Mouse (Mus musculus) kidney, adult 2 months (tissue): ENCODE data around the gene Kcng4.

Source experiments
- CTCF ChIP-seq: fragments of 200-500 bp; conservative IDR thresholded peaks from 2 replicates; pipeline ENCODE4 v1.5.1; 2011; ENCODE audit warnings: low read depth, mild to moderate bottlenecking, control low read depth, low read length, moderate library complexity, mixed read lengths; ENCODE audit not compliant: insufficient read depth, insufficient read length
- POLR2A ChIP-seq: fragments of 200-500 bp; IDR thresholded peaks from one replicate; pipeline ENCODE4 v1.6.1; 2011; ENCODE audit warnings: low read depth, low read length, control low read depth

DNA sequence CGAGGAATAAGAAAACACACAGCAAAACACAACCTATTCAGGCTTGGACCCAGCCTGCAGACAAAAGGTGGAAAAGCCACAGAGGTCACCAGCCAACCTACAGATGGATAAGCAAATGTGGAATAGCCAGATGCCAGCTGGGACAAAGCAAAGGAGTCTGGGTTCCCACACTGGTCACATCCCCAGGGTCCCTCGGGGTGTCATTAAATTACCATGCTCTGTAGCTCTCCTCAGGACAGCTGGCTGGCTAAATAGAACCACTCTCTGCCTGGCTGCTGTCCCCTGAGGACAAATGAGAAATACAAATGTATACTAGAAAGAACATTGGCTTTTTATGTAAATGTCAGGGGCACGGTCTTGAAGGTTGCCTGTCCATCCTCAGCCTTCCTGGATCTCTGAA is 4.6 kb downstream of the Kcng4 start:
- TF ChIP-seq CTCF (no peak), POLR2A (no peak)
